Mouse (Mus musculus) E14TG2a.4 (cell line): ENCODE data around the gene Tanc2.

Experiments used
- CTCF ChIP-seq: conservative IDR thresholded peaks from 2 replicates; pipeline ENCODE4 v1.5.1; 2014; ENCODE audit warnings: low read length
- POU5F1 ChIP-seq: IDR thresholded peaks from 2 replicates; pipeline ENCODE4 v1.6.1; 2014; ENCODE audit warnings: low read length, borderline replicate concordance

- no peak for TF ChIP-seq CTCF
- no peak for TF ChIP-seq POU5F1
Observed at GRCm38 (mm10) chr11:105901501-105901900, 311.7 kb downstream of the Tanc2 start.
